Mouse (Mus musculus) lung, postnatal 14 days (tissue): ENCODE results near the gene Ush2a.

ENCODE experiments used
- DNase-seq: peaks from one replicate; pipeline ENCODE4 v3.0.0; 2021

Gene Ush2a

DNA sequence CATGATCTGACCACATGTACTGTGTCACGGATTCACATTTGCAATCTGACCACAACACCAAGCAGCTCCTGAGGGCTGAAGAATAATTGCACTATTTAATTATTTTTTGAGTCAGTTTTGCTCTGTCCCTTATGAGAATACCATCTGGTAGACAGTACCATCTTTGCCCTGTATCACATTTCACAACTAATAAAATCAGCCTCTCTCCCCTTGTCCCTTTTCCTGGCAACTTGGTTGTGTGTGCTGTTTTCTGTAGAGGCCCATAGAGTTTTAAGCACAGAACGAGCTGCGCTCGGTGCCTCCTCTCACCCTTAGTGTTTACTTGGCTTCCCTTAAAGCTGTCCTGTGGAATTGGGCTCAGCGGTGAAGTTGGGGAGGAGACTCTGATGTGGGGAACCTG is 290.0 kb downstream of the Ush2a start:
- no peak for DNase-seq

DNA sequence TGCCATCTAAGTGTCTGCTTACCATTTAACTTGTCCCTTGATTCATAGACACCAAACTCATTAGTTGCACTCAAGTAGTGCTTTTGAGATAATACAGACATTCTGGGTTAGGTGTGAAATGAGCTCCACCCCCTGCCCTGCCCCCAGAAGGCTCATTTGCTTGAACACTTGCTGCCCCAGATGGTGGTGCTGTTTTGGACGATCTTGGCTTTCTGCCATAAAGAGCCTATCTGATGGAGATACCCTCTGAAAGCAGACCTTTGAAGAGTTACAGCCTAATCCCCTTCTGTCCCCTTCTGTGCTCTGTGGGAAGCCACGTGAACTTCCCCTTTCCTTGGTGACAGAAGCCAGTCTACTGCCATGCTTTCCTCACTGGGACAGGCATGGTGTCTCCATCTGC is 297.1 kb downstream of the Ush2a start:
- no peak for DNase-seq

DNA sequence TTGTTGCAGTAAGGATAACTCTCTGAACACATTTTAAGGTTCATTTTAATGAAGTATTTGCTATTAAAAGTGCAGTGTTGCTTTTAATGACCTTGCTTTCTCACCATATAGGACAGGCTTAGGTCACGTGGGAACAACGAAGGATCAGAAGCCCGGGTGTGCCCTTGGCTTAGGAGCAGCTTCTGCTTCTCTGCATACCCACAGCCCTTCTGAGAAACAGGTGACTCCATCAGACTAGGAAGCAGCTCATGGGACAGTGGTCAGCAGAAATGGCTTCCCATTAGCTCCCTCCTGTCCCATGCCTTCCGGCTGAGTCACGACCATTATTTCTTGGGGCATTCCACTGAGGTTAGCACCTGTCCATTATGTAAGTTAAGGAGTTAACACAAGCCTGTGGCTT is 304.4 kb downstream of the Ush2a start:
- no peak for DNase-seq

DNA sequence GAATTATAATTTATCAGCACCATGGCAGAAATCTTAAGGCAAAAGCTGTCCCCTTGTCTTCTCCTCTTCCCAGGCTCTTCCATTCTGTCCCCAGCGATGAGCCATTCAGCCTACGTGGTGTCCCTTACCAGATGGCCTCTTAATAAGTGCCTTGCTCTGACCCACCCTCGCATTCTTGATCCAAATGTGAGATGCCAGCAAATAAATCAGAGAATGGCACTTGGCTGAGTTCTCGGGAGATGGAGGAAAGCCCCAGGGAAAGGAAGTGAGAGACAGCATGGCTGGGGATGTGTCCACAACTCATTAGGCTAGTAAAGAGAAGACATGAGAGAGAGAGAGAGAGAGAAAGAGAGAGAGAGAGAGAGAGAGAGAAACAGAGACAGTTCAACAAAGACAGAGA is 305.7 kb downstream of the Ush2a start:
- DNase-seq = no peak

DNA sequence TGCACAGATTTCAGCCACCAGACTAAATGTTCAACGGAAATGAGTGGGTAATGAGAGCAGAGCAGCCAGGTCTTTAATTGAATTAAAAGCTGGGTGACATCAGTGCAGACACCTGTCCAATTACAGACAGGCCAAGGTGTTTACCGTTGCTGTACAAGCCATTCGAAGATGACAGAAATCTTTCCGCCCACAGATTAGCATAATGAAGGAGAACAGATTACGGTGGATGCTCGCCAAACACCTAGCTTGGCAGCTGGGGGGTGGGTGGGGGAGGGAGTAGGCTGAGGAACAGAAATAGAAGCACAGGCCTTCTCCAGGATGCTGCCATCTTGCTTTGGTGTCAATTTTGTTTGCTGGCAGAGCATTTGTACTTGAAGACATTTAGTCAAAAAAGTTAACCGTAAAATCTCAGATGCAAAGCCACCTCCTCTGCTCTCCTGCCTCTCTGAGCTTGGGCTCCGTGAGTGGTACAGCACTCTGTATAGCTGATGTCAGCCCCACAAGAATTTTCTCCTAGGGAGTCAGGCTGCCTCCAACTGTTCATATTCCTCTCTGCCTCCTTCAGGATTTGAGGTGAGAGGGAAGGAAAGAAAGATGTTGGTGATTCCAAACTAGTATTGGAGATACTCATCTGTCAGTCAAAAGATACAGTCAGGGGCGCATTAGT is 306.6 kb downstream of the Ush2a start:
- DNase-seq = no peak

DNA sequence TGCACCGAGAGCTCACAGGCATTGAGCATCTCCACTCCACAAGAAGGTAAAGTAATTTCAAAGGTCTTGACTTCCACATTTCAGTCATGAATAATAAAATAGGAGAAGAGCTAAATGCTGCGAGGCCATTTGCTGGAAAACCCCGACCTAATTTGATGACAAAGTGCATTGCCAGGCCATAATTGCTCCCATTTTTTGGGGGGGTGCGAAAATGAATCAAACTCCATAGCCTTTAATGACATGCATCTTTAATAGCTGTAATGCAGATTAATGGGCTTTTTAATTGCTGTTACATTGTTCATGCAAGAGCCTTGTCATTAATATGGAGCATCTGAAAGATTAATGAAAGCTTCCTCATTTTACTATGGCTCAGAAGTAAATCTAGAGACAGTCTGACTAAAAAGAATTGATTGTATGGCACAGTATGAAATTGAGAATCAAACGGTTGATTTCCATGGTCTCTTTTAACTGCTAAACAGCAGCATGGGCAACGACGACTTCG is 314.5 kb downstream of the Ush2a start:
- DNase-seq = no peak

DNA sequence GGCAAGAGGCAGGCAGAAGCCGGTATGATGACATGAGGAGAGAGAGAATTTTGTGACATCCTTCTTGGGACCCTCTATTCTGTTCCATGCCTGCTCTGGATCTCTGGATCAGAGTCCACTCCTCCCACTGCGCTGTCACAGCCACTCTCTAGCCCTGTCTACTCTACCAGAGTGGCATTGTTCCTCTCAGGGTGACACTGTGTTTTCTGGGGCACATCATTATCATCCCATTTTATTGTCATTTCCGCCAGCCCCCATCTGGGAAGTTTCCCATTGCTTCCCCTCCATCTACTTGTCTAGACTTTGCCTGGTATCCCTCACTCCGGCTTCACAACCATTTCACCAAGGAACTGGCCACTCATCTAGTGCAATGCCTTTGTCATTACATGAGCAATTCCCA is 315.6 kb downstream of the Ush2a start:
- no peak for DNase-seq

DNA sequence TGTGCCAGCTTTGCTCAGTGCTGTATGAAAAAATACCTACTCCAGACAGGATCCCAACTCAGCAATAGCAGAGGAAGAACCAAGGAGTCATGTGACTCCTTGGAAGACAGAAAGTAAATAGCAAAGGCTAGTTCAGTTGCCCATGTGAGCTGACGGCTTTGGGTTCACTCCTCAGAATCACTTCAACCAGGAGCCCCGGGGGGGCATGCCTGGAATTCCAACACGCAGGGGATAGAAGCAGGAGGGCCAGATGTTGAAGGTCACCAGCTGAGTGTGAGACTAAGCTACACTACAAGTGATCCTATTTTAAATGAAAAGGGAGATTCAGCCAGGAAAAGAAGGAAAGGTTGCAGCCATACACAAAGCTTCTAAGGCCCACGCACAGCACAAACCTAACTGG is 319.3 kb downstream of the Ush2a start:
- DNase-seq = no peak

DNA sequence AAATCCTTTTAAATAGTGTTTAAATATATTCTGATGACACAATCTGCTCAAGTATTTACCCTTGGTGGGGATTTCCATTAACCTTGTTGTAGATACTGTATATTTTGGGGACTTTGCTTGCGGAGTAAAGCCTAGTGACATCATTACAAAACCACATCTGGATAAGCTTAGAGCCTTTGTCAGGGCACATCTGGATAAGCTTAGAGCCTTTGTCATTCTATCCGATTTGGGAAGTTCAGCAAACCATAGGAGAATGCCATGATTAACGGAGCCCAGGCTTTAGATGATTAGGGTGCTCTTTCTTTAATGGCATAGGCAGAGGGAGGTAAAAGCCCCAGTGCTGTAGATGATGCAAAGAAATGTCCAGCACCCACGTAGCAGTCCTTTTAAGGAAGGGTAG is 333.4 kb downstream of the Ush2a start:
- no peak for DNase-seq

DNA sequence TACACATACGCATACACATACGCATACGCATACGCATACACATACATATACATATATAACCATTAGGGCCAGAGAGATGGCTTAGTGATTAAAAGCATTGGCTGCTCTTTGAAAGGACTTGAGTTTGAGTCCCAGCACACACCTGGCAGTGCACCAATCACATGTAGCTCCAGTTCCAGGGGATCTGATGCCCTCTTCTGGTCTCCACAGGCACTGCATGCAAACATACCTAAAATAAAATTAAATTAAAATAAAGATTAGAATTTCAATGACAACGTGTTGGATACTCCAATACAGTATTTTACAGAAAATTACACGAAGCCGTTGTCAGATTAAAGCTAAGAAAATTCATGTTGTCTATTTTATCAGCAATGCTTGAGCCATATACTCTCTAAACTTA is 336.2 kb downstream of the Ush2a start:
- DNase-seq = peak; percentile 1

DNA sequence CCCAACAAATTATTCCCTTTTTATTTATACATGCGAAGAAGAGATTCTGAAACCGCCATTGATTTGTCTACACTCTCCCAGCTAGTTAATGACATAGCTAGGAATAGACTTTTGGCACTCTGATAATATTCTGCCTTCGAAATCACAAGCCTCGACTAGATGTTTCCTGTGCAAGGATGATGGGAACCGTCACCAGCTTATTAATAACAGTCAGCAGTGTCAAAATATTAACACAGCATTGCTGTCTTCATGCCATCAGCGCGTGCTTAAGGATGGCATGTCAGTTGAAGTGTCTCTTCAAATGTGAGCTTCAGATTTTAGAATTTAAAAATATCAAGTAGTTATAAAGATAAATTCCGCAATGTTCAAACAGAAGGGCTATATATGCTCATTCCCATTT is 337.3 kb downstream of the Ush2a start:
- DNase-seq = no peak

DNA sequence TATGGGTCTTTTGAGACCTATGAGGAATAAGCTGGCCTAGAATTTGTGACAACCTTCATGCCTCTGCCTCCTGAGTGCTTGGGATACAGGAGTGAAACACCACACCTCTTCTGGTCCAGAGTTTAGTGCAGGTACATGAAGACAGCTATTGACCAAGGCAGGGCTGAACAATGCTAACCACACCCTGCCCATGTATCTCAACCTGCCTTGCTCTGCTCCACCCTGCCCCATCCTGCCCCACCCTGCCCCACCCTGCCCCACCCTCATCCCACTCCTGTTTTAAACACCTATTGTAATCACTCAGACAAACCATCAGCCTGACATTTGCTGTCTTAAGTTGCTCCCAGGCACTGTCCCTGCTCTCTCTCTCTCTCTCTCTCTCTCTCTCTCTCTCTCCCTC is 344.6 kb downstream of the Ush2a start:
- no peak for DNase-seq

DNA sequence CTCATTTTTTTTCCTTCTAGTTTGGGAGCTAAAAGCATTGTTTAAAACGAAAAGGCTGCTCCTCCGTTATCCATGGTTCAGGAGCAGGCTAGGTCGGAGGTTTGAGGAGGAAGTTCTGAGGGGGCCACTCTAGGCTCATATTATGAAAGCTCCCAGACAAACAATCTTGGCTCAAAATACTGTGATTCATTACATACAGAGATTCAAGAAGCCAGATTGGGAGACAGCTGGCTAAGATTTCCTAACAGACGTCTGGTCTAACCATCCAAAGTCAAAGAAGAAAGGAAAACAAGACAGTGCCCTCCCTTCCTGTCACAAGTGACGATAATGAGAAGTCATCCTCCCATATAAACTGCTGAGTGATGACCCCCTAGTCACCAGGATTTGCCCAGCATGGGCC is 354.7 kb downstream of the Ush2a start:
- no peak for DNase-seq

DNA sequence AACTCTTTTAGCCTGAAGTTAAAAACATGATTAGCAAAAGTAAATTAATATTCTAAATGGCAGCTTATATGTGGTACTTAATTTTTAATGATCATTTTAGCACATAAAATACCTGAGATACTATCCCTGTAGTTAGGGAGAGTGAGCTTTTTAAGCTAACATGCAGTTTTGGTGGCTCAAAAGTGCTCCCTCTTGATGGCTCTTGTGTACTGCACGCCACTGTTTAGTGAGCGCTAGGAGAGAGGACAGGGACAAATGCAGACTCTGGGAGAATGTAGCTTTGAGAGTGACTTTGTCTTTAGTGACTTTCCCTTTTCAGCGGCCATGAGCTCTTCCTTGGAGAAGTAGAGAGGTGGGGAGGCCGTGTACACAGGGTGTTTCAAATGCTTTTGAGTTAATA is 371.9 kb downstream of the Ush2a start:
- peak; percentile 1 for DNase-seq

DNA sequence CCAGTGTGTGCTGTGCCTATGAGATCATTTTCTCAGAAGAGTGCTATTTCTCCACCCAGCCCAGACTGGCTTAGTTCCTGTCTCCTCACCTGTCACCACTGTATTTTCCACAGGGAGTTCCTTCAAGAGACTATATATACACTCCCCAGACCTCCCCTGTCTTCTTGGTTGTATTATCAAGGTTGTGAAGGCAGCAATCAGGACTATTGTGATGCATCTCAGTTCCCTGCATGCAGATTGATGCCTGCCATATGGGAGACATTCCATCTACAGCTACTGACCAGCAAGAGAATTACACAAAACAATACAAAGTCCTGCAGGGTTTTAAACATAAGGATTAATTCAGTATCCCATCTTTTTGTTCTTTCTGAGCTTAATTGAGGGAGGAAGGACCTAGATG is 377.8 kb downstream of the Ush2a start:
- no peak for DNase-seq

DNA sequence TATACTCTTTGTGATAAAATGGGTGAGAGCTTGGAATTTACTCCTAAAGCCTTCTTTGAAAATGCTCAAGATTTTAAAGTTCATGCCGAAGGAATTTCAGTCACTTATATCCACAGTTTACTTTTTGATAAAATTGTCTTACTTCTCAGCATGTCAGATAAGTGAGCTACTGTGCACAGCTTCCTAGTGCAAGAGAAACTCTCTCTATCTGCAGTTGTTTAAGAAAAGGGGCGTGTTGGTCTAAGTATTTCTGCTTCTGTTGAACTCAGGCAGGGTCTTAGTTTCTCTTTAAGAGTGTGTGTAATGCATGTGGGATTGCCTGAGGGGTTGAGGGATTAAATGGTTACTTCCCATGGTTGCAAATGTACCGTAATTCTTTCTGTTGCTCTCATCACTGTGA is 381.3 kb downstream of the Ush2a start:
- DNase-seq = no peak

DNA sequence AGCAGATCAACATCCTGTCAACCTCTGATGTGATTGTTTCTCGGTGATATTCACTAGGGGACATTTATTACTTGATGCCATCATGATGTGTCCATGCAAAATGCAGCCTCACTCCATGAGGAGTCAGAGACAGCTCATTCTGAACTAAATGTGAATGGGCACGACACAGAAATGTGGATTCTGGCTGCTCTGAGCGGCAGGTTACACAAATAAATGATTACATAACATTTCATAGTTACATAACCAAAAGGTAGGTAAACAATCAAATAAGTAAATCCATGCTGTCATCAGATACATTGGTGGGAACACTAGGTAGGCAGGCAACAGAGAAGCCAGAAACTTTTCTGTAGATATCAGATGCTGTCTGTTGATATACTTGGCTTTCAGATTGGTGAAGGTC is 391.2 kb downstream of the Ush2a start:
- no peak for DNase-seq

DNA sequence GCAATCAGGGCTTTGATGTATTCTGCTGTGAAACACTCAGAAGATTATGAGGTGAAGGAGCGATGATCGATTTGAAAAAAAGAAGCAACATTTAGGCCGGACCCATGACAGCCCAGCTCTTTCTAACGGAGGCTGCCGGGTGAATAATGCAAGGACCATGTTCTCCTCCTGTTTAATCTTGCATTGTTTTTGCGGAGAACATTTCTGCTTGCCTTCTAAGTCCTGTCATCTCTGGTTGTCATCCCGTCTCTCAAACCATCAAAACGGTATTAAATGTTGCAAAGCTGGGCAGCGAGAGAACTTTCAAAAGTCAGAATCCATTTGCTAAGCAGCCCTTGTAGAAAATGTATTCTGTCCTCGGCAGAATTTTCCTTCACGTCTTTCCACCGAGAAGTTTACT is 394.3 kb downstream of the Ush2a start:
- no peak for DNase-seq

DNA sequence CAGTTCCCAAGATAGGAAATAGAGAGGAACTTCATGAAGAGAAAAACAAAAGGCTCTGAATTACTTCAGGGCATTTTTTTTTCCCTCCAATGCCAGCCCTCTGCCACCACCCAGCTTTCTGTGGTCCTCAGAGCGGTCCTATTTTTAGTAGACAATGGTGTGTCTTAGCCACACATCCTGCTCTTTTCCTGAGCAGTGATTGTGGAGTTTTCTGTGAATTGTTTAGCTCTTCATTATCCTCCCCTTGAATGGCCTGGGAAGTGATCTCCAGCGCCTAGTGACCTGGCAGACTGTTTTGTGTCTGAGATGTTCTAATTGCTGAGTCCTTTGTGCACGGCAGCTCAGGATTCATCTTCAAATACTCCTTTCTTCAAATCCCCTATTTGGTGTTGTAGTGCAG is 397.3 kb downstream of the Ush2a start:
- DNase-seq = no peak

DNA sequence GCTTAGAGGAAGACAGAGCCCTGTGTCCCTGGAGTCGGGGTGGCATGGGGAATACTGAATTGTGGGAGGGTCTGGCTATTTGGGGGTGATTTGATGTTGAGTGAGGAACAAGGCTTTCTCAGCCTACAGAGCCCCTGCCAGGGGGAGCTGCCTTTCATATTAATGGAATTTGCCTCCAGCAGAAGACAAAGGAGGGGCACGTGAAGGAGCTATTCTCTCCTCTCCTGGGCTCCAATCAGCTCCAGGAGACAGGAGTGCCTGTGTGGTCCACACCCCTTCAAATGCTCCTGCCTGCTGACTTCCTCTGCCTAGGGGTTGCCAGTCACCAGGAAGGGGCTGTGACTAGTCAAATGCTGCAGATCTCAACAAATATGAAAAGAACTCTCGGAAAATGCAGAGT is 398.5 kb downstream of the Ush2a start:
- DNase-seq = no peak

DNA sequence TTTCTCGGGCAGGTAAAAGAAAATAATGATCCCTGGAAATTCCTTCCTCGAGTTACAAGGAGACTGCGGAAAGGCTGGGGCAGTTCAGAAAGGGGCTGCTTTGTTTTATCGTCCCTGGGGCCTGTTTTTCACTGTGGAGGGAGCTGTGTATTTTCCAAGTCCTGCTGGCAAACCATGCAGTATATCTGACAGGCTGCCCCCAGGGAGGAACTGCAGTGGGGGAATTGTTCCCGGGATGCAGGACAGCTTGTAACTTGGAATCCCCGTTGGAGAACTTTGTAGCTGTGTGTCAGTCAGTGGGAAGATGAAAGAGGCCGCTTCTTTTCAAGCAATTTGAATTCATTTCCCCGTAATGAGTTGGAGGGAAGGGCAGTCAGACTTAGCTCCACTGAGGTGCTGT is 399.1 kb downstream of the Ush2a start:
- no peak for DNase-seq

DNA sequence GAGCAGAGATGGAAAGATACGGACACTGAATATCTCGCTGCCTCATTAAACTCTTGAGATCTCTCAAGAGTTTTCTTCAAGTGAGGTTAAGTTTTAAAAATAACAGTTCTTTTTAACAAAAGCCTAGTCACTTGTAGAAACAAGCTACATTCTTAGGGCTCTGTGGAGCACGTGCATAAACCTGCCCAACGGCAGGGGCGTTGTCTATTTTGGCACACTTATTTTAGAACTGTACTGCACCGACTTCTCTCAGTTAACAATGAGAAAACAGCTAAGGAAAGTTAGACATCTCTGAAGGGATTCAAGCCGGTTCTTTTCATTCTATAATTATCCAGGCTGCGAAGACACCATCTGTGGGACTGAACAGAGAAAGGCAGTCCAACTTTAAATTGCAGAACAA is 405.6 kb downstream of the Ush2a start:
- no peak for DNase-seq

DNA sequence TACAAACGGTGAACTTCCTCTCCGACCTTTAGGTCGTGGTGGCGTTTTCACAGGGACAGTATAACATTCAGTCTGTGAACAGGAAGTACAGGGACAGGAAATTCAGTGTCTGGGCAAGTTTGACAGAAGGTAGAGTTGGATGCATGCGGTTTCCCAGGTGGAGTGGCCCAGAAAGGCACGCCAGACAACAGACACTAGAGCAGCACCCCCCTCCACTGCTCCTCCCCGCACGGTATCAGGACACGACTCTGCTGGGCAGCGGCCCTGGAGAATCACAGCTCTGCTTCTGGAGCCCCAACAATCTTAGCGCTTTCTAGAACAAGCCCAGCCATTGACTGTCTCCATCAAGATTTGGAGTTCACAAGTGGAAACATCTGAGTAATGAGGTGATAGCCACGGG is 406.7 kb downstream of the Ush2a start:
- no peak for DNase-seq

DNA sequence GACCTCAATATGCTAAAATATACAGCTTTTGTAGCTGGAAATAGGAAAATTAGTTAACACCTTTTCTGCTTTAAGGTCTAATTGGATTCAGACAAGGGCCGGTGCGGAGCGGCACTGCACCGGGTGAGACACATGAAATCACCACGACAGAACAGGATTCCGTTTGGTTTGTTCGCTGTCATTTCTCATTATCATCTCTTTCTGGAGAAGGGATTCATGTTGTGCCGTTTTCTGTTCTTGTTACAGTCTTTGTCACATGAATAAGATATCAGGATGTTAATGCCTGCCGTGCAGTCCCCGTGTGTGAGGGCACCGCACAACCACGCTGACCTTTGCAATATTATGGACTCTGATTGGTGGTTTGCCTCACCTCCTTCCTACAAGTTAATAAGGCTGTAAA is 411.0 kb downstream of the Ush2a start:
- no peak for DNase-seq

DNA sequence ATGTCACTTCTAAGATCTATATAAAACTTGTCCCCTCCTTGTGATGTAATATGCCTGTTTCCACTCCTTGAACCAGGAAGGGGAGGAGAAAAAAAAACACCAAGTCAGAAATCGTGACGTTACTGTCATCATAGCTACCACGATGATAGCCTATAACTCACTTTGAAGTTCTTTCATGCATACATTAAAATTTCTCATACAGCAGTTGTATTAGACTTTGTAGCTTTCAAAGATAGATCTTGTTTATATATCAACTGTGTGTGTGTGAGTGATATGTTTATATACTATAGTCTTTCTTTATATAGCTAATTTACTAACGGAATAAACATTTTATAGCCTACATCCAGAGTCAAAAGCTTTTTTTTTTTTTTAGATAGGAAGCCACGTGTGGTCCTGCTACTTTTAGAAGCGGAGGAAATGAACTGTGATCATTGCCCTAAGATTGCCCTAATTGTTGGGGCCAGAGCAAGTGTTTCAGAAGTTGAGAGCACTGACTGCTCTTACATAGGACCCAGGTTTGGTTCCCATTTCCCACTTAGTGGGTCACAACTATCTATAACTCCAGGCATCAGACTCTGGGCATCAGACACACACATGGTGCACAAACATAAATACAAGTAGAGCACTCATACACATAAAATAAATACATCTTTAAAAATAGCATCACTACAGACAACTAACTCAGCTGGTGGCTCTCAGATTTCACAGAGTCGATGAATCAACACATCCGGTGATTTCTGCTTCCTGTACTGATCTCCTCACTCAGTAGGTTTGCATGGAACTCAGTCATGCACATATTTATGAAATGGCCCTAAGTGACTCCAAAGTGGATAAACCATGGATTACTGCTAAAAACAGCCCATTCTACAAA is 413.1 kb downstream of the Ush2a start:
- no peak for DNase-seq
